ENCODE assay signal across 10 mouse cellular contexts in the genomic region with DNA sequence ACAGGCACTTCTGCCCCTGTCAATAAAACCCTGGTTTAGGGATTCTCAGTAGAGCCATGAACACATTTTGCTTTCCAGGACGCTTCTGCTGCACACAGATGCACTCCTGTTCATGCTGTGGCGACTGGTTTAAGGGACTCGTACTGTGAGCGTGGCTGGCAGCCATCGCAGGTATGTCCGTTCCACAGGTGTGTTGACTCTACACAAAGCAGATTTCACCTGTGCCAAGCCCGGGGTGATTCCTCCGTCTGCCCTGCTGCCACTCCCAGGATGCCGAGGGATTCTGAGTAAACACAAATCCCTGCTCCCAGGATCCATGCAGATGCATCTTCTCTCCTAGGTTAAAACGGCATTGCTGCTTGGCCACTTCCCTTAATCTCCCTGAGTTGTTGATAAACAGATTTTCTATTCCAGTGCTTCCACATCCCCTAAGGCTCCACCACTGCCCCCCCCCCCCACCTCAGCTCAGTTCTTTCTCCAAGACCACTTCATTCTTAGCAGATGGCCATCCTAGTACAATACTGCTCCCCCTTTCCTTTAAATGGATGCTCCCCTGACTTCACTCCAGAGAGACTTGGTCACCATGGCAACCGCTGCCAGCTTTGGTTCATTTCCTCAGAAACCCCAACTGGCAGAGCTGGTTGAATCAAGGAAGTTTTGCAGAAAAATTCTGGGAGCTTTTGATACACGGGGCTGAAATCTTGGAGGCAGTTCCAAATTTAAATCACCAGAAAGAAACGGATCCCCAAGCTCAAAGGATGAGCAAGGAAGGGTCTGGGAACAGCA.
DNase-seq lines count a peak whose midpoint lies in the region; ATAC-seq and TF ChIP-seq lines count a peak whose summit lies in the region.
"Had no signal": no experiment of that assay in that cellular context is flagged by ENCODE, and none has a peak within 500 bp of the region (broad histone marks: within the 10 kb centered on the region; RNA-seq: fewer than 3 reads in every experiment).

No protein-coding gene starts in this region.

- no peaks in the 10 kb centered on the region for H3K27me3 ChIP-seq in lung, embryonic 14.5 days (ENCODE audit: insufficient read depth, low read length)
- H3K27me3 ChIP-seq in midbrain, embryonic 10.5 days (ENCODE audit: low read depth, poor library complexity, severe bottlenecking) = no peaks in the 10 kb centered on the region
- H3K27me3 ChIP-seq: embryonic facial prominence, embryonic 15.5 days had no signal

- no peak for TF ChIP-seq CTCF in lung, embryonic 14.5 days (IDR thresholded peaks at IDR 0.05; ENCODE audit: low read depth)

- no peak overlapping the region for H3K4me2 ChIP-seq in lung, embryonic 14.5 days
- H3K4me2 ChIP-seq: embryonic facial prominence, embryonic 15.5 days had no signal

- no peak for ATAC-seq in lung, embryonic 14.5 days (ENCODE audit: insufficient read depth)
- ATAC-seq: activated CD4-positive, CD25-positive, alpha-beta regulatory T cell, adult 4 months had no signal

- no peak overlapping the region for H3K4me3 ChIP-seq in lung, embryonic 14.5 days (ENCODE audit: low read depth, low read length)
- no peak overlapping the region for H3K4me3 ChIP-seq in midbrain, embryonic 10.5 days
- H3K4me3 ChIP-seq: embryonic facial prominence, embryonic 15.5 days had no signal

- no peak overlapping the region for H3K27ac ChIP-seq in lung, embryonic 14.5 days (ENCODE audit: low read depth)
- H3K27ac ChIP-seq in midbrain, embryonic 10.5 days (replicated peaks) = peak overlapping the region; percentile 24
- H3K27ac ChIP-seq: embryonic facial prominence, embryonic 15.5 days had no signal

- peaks cover 10% of the 10 kb centered on the region; the same call in 1 of the 2 replicates for H3K9me3 ChIP-seq in lung, embryonic 14.5 days (ENCODE audit: low read depth, low read length)
- peaks cover 25% of the 10 kb centered on the region for H3K9me3 ChIP-seq in midbrain, embryonic 10.5 days (replicated peaks)

- intact Hi-C loops in heart, postnatal 36 days (cut with DNase I) = no loop called here

- no peak overlapping the region for H3K9ac ChIP-seq in lung, embryonic 14.5 days
- H3K9ac ChIP-seq: embryonic facial prominence, embryonic 15.5 days had no signal

- no peaks in the 10 kb centered on the region for H3K4me1 ChIP-seq in lung, embryonic 14.5 days (ENCODE audit: insufficient read depth)
- H3K4me1 ChIP-seq in midbrain, embryonic 10.5 days = peaks cover 15% of the 10 kb centered on the region
- H3K4me1 ChIP-seq: embryonic facial prominence, embryonic 15.5 days had no signal

- peak; percentile 15 for DNase-seq in lung, embryonic 14.5 days
- no peak for DNase-seq in lung, postnatal 36 days
- peak; percentile 78 for DNase-seq in layer of hippocampus, adult 11-12 months (ENCODE audit: low spot score)
- peak; percentile 56 for DNase-seq in midbrain, embryonic 10.5 days (ENCODE audit: low spot score)
- DNase-seq in right cerebral cortex, postnatal 4 days = peak; percentile 88
- DNase-seq in heart, postnatal 36 days = no peak
- no peak for DNase-seq in cerebellum, adult 18-20 months
- DNase-seq in gastrocnemius, postnatal 10 days = no peak

- H3K36me3 ChIP-seq in lung, embryonic 14.5 days (ENCODE audit: insufficient read depth) = no peaks in the 10 kb centered on the region
- H3K36me3 ChIP-seq in midbrain, embryonic 10.5 days = no peaks in the 10 kb centered on the region
- H3K36me3 ChIP-seq: embryonic facial prominence, embryonic 15.5 days had no signal

- WGBS in lung, embryonic 14.5 days = 72% methylated on average over 13 of the region's 13 CpGs
- WGBS in midbrain, embryonic 10.5 days = 71% methylated on average over 13 of the region's 13 CpGs

Comparison
In these comparisons a context has a peak if more than half of its experiments do, and no peak if none do; other contexts are left out.
1. DNase-seq: peak in lung, embryonic 14.5 days (single experiment), layer of hippocampus, adult 11-12 months (single experiment), midbrain, embryonic 10.5 days (single experiment) and right cerebral cortex, postnatal 4 days (single experiment); none in lung, postnatal 36 days (single experiment), heart, postnatal 36 days (0 of 2), cerebellum, adult 18-20 months (0 of 2) and gastrocnemius, postnatal 10 days (single experiment).